Mouse (Mus musculus) ES-E14 (cell line): ENCODE results near the gene Pde4d. TPM values are rescaled to one million over a fixed set of nuclear protein-coding genes. Genes with fewer than 3 reads are reported as not detected.

Source experiments
- DNase-seq: peaks from one replicate; pipeline ENCODE4 v3.0.0-alpha.2; 2013; ENCODE audit warnings: low read depth, low spot score
- H3K27ac ChIP-seq: 2 replicates; pipeline ENCODE4 v1.5.1; 2012; ENCODE audit warnings: low read depth, mild to moderate bottlenecking, low read length, moderate library complexity, mixed read lengths; ENCODE audit not compliant: poor library complexity, insufficient read depth, severe bottlenecking
- H3K36me3 ChIP-seq: 2 replicates; pipeline ENCODE4 v1.6.1; 2012; ENCODE audit warnings: mild to moderate bottlenecking, low read length, moderate library complexity, mixed read lengths; ENCODE audit not compliant: control insufficient read depth, poor library complexity, insufficient read depth, severe bottlenecking
- H3K4me1 ChIP-seq, 2 experiments: fragments of 150-350 bp in 1 of 2; sonication (generic) in 1 of 2; 2 replicates each; pipeline ENCODE4 v1.6.1; 2012; ENCODE audit warnings: low read length in 2 of 2, mild to moderate bottlenecking in 1 of 2, mixed read lengths in 1 of 2; ENCODE audit not compliant: control insufficient read depth in 2 of 2, insufficient read depth in 2 of 2, poor library complexity in 1 of 2
- H3K4me3 ChIP-seq, 2 experiments: fragments of 150-350 bp in 1 of 2; sonication (generic) in 1 of 2; 2 replicates each; pipeline ENCODE4 v1.5.1; 2012; ENCODE audit warnings: low read length in 2 of 2, low read depth in 1 of 2, mild to moderate bottlenecking in 1 of 2, mixed read lengths in 1 of 2; ENCODE audit not compliant: insufficient read depth in 1 of 2, poor library complexity in 1 of 2, severe bottlenecking in 1 of 2
- H3K9ac ChIP-seq: 2 replicates; pipeline ENCODE4 v1.6.1; 2012; ENCODE audit warnings: low read depth, mild to moderate bottlenecking, low read length, mixed read lengths; ENCODE audit not compliant: poor library complexity, insufficient read depth, severe bottlenecking
- H3K9me3 ChIP-seq: fragments of 150-350 bp; sonication (generic); 2 replicates; pipeline ENCODE4 v1.6.1; 2012; ENCODE audit warnings: low read depth, mild to moderate bottlenecking, low read length; ENCODE audit not compliant: control insufficient read depth, insufficient read depth
- CHD2 ChIP-seq: IDR thresholded peaks from 2 replicates; pipeline ENCODE4 v1.6.1; 2014; ENCODE audit warnings: mild to moderate bottlenecking, low read depth, low read length, inconsistent platforms
- HCFC1 ChIP-seq: IDR thresholded peaks from 2 replicates; pipeline ENCODE4 v1.6.1; 2012; ENCODE audit warnings: low read length, inconsistent platforms, borderline replicate concordance; ENCODE audit not compliant: insufficient read depth
- MAFK ChIP-seq: IDR thresholded peaks from 2 replicates; pipeline ENCODE4 v1.6.1; 2014; ENCODE audit warnings: mild to moderate bottlenecking, low read depth, low read length, inconsistent platforms; ENCODE audit not compliant: insufficient read depth
- ZC3H11A ChIP-seq: IDR thresholded peaks from 2 replicates; pipeline ENCODE4 v1.6.1; 2012; ENCODE audit warnings: low read depth, mild to moderate bottlenecking, inconsistent platforms, low read length, borderline replicate concordance
- ZNF384 ChIP-seq: IDR thresholded peaks from 2 replicates; pipeline ENCODE4 v1.6.1; 2012; ENCODE audit warnings: low read depth, low read length, inconsistent platforms
- in situ Hi-C, 2 experiments: fragments of 600-800 bp; cut with MboI; formaldehyde crosslinking; loops; one replicate each; pipeline ENCODE4 v1.15.1; 2025; ENCODE audit warnings: low sequenced_read_pairs in 2 of 2, inconsistent platforms in 1 of 2; ENCODE audit not compliant: unreplicated experiment in 2 of 2
- total RNA-seq: library from RNA; depleted of rRNA; stranded (reverse); fragments of 300-350 nt; gene quantifications from 2 replicates; pipeline ENCODE4 v1.2.3, GENCODE M21; 2012

Gene Pde4d
- total RNA-seq, 1 experiment: 10.4 TPM

DNA sequence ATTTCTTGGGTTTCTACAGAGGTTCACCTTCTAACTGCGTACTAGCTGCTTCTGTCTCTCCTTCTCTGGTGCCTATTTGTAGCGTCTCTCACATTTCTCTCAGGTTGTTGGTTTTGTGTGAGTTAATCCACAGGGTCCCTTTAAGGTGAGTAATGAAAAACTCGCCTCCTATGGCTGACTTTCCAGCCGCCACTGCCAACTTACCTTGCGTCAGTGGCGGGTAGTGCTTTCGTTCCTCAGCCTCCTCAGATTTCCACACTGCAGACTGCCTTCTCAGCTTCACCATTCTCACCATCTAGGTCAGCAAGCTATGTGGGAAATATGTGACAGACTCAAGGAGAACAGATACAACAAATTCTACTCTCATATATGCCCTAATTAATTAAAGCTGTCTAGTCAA lies 977.8 kb downstream of the Pde4d start:
- TF ChIP-seq ZC3H11A (no peak), ZNF384 (no peak), MAFK (no peak), HCFC1 (no peak), CHD2 (no peak)
- in situ Hi-C loops: no loop called here
- Histone ChIP-seq H3K4me1 (peaks cover 0 to 3% of the 10 kb centered on the region in 2 experiments; a peak in 1 of 4 replicates), H3K36me3 (no peaks in the 10 kb centered on the region), H3K27ac (no peak overlapping the region), H3K9me3 (no peaks in the 10 kb centered on the region), H3K9ac (no peak overlapping the region), H3K4me3 (no peak overlapping the region)
- DNase-seq: no peak

DNA sequence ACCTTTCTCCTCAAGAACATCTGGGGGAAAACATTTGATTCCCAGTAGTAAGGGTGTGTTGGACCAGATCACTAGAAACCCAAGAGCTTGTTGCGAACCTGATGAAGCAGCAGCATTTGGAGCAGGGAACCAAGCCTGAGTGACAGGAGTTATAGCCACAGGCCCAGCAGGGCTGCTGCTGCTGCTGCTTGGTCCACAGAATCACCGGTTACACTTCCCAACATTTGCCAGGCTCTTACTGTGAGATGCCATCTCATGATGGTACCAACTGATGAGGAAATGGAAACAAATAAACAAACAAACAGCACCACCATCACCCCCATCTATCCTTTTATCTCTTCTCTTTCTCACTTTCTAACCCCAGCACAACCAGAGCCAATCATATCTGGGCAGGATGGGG lies 979.8 kb downstream of the Pde4d start:
- no peak for TF ChIP-seq HCFC1
- TF ChIP-seq CHD2: no peak
- TF ChIP-seq MAFK: no peak
- no peak for TF ChIP-seq ZC3H11A
- no peak for TF ChIP-seq ZNF384
- no peak for DNase-seq
- Histone ChIP-seq H3K9me3 (no peaks in the 10 kb centered on the region), H3K4me1 (peaks cover 0 to 3% of the 10 kb centered on the region in 2 experiments; a peak in 1 of 4 replicates), H3K27ac (no peak overlapping the region), H3K36me3 (no peaks in the 10 kb centered on the region), H3K9ac (no peak overlapping the region), H3K4me3 (no peak overlapping the region)
- in situ Hi-C loops: no loop called here

GRCm38 (mm10) chr13:109437231-109437776 lies 987.6 kb downstream of the Pde4d start:
- Histone ChIP-seq H3K9me3 (no peaks in the 10 kb centered on the region), H3K36me3 (no peaks in the 10 kb centered on the region), H3K27ac (no peak overlapping the region), H3K9ac (no peak overlapping the region), H3K4me1 (no peaks in the 10 kb centered on the region), H3K4me3 (no peak overlapping the region)
- in situ Hi-C loops: no loop called here
- no peak for TF ChIP-seq ZC3H11A
- TF ChIP-seq MAFK: no peak
- no peak for TF ChIP-seq ZNF384
- no peak for TF ChIP-seq HCFC1
- TF ChIP-seq CHD2: no peak
- DNase-seq: no peak

DNA sequence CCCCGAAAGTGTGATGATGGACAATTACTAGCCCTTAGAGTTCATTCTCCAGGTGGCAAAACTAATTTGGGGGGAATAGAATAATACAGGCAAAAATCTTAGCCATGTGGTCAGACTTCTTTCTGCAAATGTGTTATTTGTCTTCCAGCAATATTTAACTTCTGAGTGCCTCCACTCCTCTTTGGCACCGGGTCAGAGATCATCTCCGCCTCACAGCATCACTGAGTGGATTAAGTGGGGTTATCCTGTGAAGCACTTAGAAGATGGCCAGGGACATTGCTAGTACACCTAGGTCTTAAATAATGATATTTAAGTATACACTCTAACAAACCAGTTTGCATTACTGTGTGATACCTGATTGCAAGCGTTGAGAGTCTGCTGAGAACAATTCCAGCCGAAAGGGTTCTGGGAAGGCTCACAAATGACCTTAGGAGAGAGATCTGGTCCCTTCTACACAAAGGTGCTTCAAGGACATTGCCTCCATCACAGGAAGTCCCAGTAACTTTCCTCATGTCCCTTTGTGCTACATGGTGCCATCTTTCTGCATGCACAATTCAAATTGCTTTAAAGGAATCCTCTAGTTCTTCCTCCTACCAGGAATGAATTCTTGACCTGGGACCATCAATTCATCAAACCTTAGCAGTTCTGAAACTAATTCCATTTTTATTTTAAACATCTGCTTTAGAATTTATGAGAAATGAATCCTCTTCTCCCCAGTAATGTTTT lies 989.9 kb downstream of the Pde4d start:
- no peak for DNase-seq
- TF ChIP-seq ZNF384 (no peak), HCFC1 (no peak)
- Histone ChIP-seq H3K36me3 (no peaks in the 10 kb centered on the region), H3K27ac (no peak overlapping the region), H3K9me3 (no peaks in the 10 kb centered on the region), H3K4me1 (no peaks in the 10 kb centered on the region), H3K4me3 (no peak overlapping the region), H3K9ac (no peak overlapping the region)
- in situ Hi-C loops: no loop called here
